Mouse (Mus musculus) hindbrain, embryonic 14.5 days (tissue): ENCODE data around the gene Snx11. TPM values are rescaled to one million over a fixed set of nuclear protein-coding genes. Genes with fewer than 3 reads are reported as not detected.
"Not testable (repeated sequence)": the region's sequence is repeated elsewhere in the genome, so short reads cannot be mapped to it uniquely, and the experiment has no call there.

Experiments
- ATAC-seq: fragments of 200-750 bp; cut with Nextera tagmentation; 2 replicates; pipeline ENCODE4 v1.8.0; 2017; ENCODE audit warnings: moderate number of reproducible peaks, mild to moderate bottlenecking, moderate TSS enrichment, moderate library complexity; ENCODE audit not compliant: low FRiP score
- DNase-seq: peaks from one replicate; pipeline ENCODE4 v3.0.0-alpha.2; 2015; ENCODE audit warnings: low spot score
- H3K27ac ChIP-seq: fragments of 300-500 bp; sonication (generic); 2 replicates; pipeline ENCODE4 v1.5.1; 2014; ENCODE audit warnings: mild to moderate bottlenecking, moderate library complexity
- H3K27me3 ChIP-seq: fragments of 300-500 bp; sonication (generic); 2 replicates; pipeline ENCODE4 v1.6.1; 2014; ENCODE audit warnings: mild to moderate bottlenecking, low read length, mixed read lengths; ENCODE audit not compliant: control insufficient read depth, insufficient read depth
- H3K36me3 ChIP-seq: fragments of 300-500 bp; sonication (generic); replicated peaks from 2 replicates; pipeline ENCODE4 v1.6.1; 2014; ENCODE audit not compliant: control insufficient read depth, insufficient read depth
- H3K4me1 ChIP-seq: fragments of 300-500 bp; sonication (generic); replicated peaks from 2 replicates; pipeline ENCODE4 v1.6.1; 2014; ENCODE audit warnings: antibody characterized with exemption, low read length, mixed read lengths; ENCODE audit not compliant: control insufficient read depth, insufficient read depth
- H3K4me2 ChIP-seq: fragments of 300-500 bp; sonication (generic); replicated peaks from 2 replicates; pipeline ENCODE4 v1.6.1; 2014; ENCODE audit warnings: mild to moderate bottlenecking, moderate library complexity
- H3K4me3 ChIP-seq: fragments of 300-500 bp; sonication (generic); replicated peaks from 2 replicates; pipeline ENCODE4 v1.5.1; 2014; ENCODE audit warnings: mild to moderate bottlenecking, low read length
- H3K9ac ChIP-seq: fragments of 300-500 bp; sonication (generic); 2 replicates; pipeline ENCODE4 v1.6.1; 2014
- H3K9me3 ChIP-seq: fragments of 300-500 bp; sonication (generic); 2 replicates; pipeline ENCODE4 v1.6.1; 2016; ENCODE audit warnings: low read length; ENCODE audit not compliant: control insufficient read depth
- WGBS: fragments of 180-500 bp; shearing (Covaris S2); extraction: QIAGEN DNeasy Blood & Tissue Kit; methylation state at CpG from one replicate; pipeline ENCODE4 v1.1.7; 2014; 5-methylcytosine and 5-hydroxymethylcytosine counted together
- polyA plus RNA-seq: library from polyadenylated mRNA; unstranded; fragments of >200 nt; fragmentation: Nextera tagmentation; extraction: Ambion mirVana; gene quantifications from 2 replicates; pipeline ENCODE4 v1.2.1, GENCODE M21; 2014

The Snx11 gene
- polyA plus RNA-seq, 1 experiment from 2014 or later = 42.5 TPM

DNA sequence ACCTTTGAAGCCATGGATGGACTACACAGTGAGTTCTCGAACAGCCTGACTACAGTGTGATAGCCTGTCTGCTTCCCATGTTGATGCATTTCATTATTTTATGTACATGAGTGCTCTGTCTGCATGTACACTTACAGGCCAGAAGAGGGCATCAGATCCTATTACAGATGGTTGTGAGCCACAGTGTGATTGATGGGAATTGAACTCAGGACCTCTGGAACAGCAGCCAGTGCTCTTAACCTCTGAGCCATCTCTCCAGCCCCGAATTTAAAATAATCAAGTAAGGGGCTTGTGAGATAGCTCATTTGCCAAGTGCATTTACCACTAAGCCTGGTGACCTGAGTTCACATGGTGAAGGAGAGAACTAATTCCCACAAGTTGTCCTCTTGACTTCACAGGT lies 4.1 kb upstream of the Snx11 start:
- Histone ChIP-seq H3K9ac (no peak overlapping the region), H3K4me1 (peaks cover 5% of the 10 kb centered on the region), H3K9me3 (no peaks in the 10 kb centered on the region), H3K36me3 (no peaks in the 10 kb centered on the region), H3K27ac (no peak overlapping the region), H3K4me2 (no peak overlapping the region), H3K27me3 (no peaks in the 10 kb centered on the region), H3K4me3 (no peak overlapping the region)
- 74% methylated on average over 2 of the region's 2 CpGs for WGBS
- ATAC-seq (no peak), DNase-seq (no peak)

DNA sequence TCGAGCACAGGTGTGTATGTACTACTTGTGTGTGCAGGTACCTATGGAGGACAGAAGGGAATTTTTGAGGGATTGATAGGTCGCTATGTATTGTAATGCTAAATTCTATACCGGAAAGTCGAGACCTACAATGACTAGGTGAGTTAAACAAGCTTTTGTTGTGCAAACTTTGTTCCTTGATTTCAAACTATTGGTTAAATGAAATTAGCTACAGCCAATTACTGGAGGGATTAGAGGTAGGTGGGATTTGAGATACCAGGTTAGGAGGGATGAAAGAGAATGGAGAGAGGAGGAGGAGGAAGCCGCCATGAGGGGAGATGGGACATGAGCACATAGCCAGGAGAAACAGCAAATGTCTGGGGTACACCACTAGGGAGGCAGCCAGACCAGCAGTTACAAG lies 2.9 kb upstream of the Snx11 start:
- Histone ChIP-seq H3K9ac (no peak overlapping the region), H3K27ac (no peak overlapping the region), H3K9me3 (no peaks in the 10 kb centered on the region), H3K4me3 (no peak overlapping the region), H3K4me1 (peaks cover 14% of the 10 kb centered on the region), H3K27me3 (no peaks in the 10 kb centered on the region), H3K4me2 (no peak overlapping the region), H3K36me3 (no peaks in the 10 kb centered on the region)
- DNase-seq (no peak), ATAC-seq (no peak)
- WGBS = 77% methylated on average over 5 of the region's 5 CpGs

DNA sequence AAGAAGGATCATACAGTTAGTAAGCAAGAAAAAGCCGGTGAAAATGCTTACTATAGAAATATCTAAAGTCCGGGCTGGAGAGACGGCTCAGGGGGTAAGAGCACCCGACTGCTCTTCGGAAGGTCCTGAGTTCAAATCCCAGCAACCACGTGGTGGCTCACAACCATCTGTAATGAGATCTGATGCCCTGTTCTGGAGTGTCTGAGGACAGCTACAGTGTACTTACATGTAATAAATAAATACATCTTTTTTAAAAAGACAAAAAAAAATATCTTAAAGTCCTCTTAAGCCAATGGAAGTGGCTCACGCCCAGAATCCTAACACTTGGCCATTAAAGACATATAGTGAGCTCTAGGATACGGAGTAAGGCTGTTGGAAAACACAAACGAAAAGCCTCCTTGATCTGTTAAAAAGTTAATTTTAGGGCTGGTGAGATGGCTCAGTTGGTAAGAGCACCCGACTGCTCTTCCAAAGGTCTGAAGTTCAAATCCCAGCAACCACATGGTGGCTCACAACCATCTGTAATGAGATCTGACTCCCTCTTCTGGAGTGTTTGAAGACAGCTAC lies 785 bp upstream of the Snx11 start:
- H3K4me2 ChIP-seq = peak overlapping the region; percentile 88
- H3K27ac ChIP-seq = peak overlapping the region; percentile 87
- not testable (repeated sequence) for ATAC-seq, H3K36me3 ChIP-seq, H3K27me3 ChIP-seq, DNase-seq, H3K9me3 ChIP-seq
- WGBS = 70% methylated on average over 10 of the region's 10 CpGs
- peak overlapping the region; percentile 85; the same call in 1 of the 2 replicates for H3K9ac ChIP-seq
- peak overlapping the region; percentile 67 for H3K4me3 ChIP-seq
- H3K4me1 ChIP-seq = peaks cover 24% of the 10 kb centered on the region

DNA sequence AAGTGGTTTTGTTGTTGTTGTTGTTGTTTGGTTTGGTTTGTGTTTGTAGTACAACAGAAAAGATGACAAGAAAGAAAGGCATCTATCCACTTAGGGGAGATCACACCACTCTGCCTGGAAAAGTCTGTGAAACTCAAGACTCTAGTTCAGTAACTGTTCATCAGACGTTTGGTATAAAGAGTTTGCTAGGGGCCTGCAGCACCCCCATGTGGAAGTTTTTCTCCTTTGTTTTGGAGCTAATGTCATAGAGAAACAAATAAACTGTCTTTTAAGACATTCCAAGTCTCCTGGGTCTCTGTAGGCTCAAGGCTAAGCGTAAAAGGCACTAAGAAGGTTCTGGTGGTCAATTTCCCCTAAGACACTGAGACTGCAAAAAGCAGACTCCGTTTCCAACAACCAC lies 1.3 kb downstream of the Snx11 start:
- Histone ChIP-seq H3K9me3 (no peaks in the 10 kb centered on the region), H3K4me2 (peak overlapping the region; percentile 88), H3K27ac (peak overlapping the region; percentile 87), H3K9ac (peak overlapping the region; percentile 85), H3K4me1 (peaks cover 24% of the 10 kb centered on the region), H3K36me3 (peaks cover 26% of the 10 kb centered on the region), H3K27me3 (no peaks in the 10 kb centered on the region), H3K4me3 (peak overlapping the region; percentile 67)
- 39% methylated on average over 3 of the region's 3 CpGs for WGBS
- no peak for DNase-seq
- no peak for ATAC-seq

DNA sequence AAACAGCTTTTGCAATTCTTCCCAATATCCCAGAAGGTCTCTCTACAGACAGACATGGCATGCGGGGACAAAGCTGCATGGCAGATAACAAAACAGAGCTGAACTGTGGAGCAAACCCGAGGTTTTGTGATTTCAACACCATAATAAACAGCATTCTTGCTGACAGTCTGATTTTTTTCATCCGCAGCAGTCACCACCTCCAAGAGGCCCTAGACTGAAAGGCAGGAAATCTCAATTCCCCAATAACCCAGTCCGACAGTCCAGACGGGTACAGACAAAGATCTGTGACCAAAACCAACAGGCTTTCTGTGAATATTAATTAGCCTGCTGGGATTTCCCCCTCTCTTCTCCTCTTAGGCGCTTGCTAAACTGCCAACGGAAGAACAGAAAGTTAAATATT lies 1.7 kb downstream of the Snx11 start:
- WGBS = 62% methylated on average over 7 of the region's 7 CpGs
- ATAC-seq (no peak), DNase-seq (no peak)
- Histone ChIP-seq H3K4me1 (peaks cover 24% of the 10 kb centered on the region), H3K36me3 (peaks cover 30% of the 10 kb centered on the region), H3K4me2 (peak overlapping the region; percentile 88), H3K27ac (peak overlapping the region; percentile 87), H3K9me3 (no peaks in the 10 kb centered on the region), H3K4me3 (peak overlapping the region; percentile 67), H3K9ac (0 out of 2 replicates have a peak overlapping the region, but pooled peaks have one; percentile 40), H3K27me3 (no peaks in the 10 kb centered on the region)

DNA sequence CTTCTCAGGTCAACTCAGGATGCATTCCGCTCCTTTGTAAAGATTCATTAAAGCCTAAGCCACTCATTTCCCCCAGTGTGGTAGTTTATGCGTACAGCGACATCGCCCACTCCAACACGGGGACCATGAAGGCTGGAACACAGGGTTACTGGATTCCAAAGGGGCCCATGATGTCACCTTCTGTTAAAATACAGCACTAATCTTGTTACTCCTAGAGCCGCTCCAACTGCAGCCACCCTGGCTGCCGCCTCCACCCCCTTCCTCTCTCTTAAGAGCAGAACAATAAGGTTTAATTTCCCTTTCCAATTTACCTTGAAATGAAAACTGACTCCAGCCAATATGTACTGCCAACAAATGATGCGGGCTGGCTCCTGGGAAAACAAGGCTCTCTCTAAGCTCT lies 2.3 kb downstream of the Snx11 start:
- no peaks in the 10 kb centered on the region for H3K27me3 ChIP-seq
- no peak for ATAC-seq
- peak overlapping the region; percentile 67; the same call in 1 of the 2 replicates for H3K4me3 ChIP-seq
- H3K36me3 ChIP-seq = peaks cover 36% of the 10 kb centered on the region
- DNase-seq = no peak
- H3K4me1 ChIP-seq = peaks cover 24% of the 10 kb centered on the region
- whole genome bisulfite sequencing = 74% methylated on average over 8 of the region's 8 CpGs
- peak overlapping the region; percentile 40; the same call in 1 of the 2 replicates for H3K9ac ChIP-seq
- peak overlapping the region; percentile 88 for H3K4me2 ChIP-seq
- peak overlapping the region; percentile 87 for H3K27ac ChIP-seq
- H3K9me3 ChIP-seq = no peaks in the 10 kb centered on the region

DNA sequence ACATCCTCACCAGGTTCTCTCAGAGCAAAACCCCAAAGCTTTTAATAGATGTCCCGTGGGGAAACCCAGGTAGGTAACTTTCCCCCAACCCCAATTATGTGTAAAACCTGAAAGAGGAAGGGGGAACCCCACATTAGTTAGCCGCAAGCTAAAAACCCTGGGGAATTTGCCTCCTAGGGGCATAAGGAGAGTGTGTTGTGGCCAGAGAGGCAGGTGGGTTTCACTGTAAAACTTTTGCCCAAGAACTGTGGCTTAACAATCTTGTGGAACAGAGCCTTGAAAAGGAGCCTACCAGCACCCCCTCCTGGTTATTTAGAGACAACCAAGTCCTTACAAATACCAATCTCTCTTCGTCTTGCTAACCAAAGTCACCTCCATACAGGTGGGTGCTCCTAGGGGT lies 2.8 kb downstream of the Snx11 start:
- Histone ChIP-seq H3K9me3 (no peaks in the 10 kb centered on the region), H3K4me1 (peaks cover 24% of the 10 kb centered on the region), H3K27ac (peak overlapping the region; percentile 87), H3K9ac (peak overlapping the region; percentile 40; the same call in 1 of the 2 replicates), H3K4me2 (peak overlapping the region; percentile 88), H3K4me3 (peak overlapping the region; percentile 67; the same call in 1 of the 2 replicates), H3K27me3 (no peaks in the 10 kb centered on the region), H3K36me3 (peaks cover 41% of the 10 kb centered on the region)
- DNase-seq (peak; percentile 49), ATAC-seq (no peak)
- 81% methylated on average over 3 of the region's 3 CpGs for WGBS

DNA sequence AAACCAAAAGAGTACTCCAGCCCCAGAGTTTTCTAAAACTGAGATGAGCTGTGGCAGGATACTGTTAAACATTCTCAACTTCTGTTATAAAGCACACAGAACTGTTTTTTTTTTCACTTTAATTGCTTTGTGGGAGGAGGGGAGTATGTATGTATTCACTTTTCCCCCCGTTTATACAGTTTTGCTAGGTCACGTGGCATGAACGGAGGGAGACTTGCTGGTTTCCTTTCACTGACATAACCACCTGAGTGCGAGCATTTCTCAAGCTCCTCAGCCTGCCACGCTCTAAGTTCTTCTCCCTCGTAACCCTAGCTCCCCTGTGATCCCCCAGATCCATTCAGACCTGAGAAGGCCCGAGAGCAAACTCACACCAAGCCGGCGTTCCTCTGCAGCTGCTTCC lies 4.9 kb downstream of the Snx11 start:
- Histone ChIP-seq H3K36me3 (peaks cover 62% of the 10 kb centered on the region), H3K4me2 (no peak overlapping the region), H3K9me3 (no peaks in the 10 kb centered on the region), H3K9ac (no peak overlapping the region), H3K4me3 (no peak overlapping the region), H3K27me3 (no peaks in the 10 kb centered on the region), H3K27ac (no peak overlapping the region), H3K4me1 (peaks cover 40% of the 10 kb centered on the region)
- 96% methylated on average over 9 of the region's 9 CpGs for WGBS
- DNase-seq (no peak), ATAC-seq (no peak)

DNA sequence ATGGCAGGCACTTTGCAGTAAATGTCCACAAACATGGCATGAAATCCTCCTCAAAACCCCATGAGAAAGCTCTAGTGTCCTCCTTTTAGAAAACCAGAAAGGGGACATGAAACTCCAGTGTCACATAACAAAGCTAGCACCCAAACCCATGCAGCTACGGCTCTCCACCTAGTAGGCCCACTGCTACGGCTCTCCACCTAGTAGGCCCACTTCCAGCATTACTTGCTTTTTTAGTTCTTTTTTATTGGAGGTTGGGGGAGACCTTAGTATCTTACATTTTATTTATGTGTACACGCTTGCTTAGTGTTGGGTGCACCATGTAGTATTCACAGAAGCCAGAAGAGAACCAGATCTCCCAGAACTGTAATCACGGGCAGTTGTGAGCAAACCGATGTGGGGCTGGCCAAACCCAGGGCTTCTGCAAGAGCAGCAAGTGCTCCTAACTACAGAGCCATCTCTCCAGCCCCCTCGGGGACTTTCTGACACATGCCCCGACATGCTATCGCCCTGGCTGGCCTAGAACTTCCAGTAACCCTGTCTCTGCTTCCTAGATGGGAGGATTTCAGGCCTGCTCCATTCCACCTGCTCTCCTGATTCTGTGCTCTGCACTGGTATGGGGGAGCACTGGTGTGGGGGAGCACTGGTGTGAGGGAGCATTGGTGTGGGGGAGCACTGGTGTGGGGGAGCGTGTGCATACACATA lies 5.9 kb downstream of the Snx11 start:
- Histone ChIP-seq H3K9ac (no peak overlapping the region), H3K4me3 (no peak overlapping the region), H3K4me1 (peaks cover 43% of the 10 kb centered on the region), H3K27ac (no peak overlapping the region), H3K4me2 (no peak overlapping the region), H3K36me3 (peaks cover 62% of the 10 kb centered on the region), H3K9me3 (no peaks in the 10 kb centered on the region), H3K27me3 (no peaks in the 10 kb centered on the region)
- ATAC-seq = no peak
- DNase-seq = no peak
- 96% methylated on average over 9 of the region's 9 CpGs for WGBS
